Comparison of ENCODE assay signal across 18 mouse cellular contexts in the genomic region with DNA sequence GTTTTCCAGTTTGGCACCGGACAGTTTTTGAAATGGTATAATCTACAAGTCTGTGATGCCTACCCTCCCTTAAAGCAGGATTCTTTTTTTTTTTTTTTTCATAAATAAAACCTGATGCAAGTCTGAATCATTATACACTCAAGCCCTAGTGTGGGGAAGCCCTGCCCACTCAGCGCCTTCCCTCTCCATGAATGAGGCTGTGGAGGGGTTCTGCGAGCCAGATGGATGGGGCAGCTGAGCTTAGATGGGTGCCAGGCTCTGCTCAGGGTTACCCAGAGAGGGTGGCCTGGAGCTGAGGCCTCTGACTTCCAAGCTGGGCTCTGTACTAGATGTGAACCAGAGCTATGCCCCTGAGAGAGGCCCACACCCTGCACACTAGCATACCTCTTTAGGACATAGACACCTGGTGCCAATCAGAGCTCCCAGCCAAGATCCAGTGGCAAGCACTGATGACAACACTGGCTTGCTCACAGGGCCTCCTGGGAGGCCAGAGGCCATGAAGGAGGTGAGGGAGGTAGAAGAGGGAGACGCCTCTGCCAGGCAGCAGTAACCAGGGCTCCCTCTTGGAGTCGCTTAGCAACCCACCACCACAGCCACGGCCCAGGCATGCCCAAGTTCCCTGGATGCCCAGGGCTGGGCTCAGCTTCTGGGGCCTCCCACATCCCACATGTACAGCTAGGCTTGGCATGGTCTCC. TPM values are rescaled to one million over a fixed set of nuclear protein-coding genes. Genes with fewer than 3 reads are reported as not detected.
DNase-seq lines count a peak whose midpoint lies in the region; ATAC-seq and TF ChIP-seq lines count a peak whose summit lies in the region.
"Had no signal": no experiment of that assay in that cellular context is flagged by ENCODE, and none has a peak within 500 bp of the region (broad histone marks: within the 10 kb centered on the region; RNA-seq: fewer than 3 reads in every experiment).

No protein-coding gene starts in this region.

- peak; percentile 45 for ATAC-seq in forebrain, embryonic 15.5 days (replicated peaks)
- ATAC-seq in forebrain, embryonic 11.5 days (replicated peaks; ENCODE audit: low FRiP score): no peak
- ATAC-seq in lung, postnatal 0 days: peak; percentile 13; the same call in 1 of the 2 replicates
- peak; percentile 26 for ATAC-seq in forebrain, postnatal 0 days
- ATAC-seq in monocyte, adult 5-6 weeks (replicated peaks; ENCODE audit: insufficient number of reproducible peaks, low FRiP score, low TSS enrichment, poor library complexity, severe bottlenecking): no peak

- H3K4me1 ChIP-seq in forebrain, embryonic 15.5 days: peaks cover 100% of the 10 kb centered on the region
- peaks cover 27% of the 10 kb centered on the region for H3K4me1 ChIP-seq in forebrain, embryonic 11.5 days (replicated peaks; ENCODE audit: control insufficient read depth, insufficient read depth, low read length)
- H3K4me1 ChIP-seq in lung, postnatal 0 days (ENCODE audit: insufficient read depth, low read depth, low read length): peaks cover 4% of the 10 kb centered on the region; the same call in 1 of the 2 replicates
- H3K4me1 ChIP-seq in forebrain, postnatal 0 days (ENCODE audit: insufficient read depth): peaks cover 27% of the 10 kb centered on the region

- no peak for DNase-seq in forebrain, embryonic 11.5 days (ENCODE audit: low spot score)
- no peak for DNase-seq in lung, postnatal 0 days (ENCODE audit: low spot score)
- no peak for DNase-seq in lung, postnatal 25 days (ENCODE audit: low spot score)
- peak; percentile 34 for DNase-seq in MN1 (ENCODE audit: low spot score)
- no peak for DNase-seq in forebrain, postnatal 0 days
- DNase-seq in testis, postnatal 10 days (ENCODE audit: low spot score): no peak
- DNase-seq: cerebellum, adult 11-12 months; gastrocnemius, postnatal 25 days; heart, postnatal 4 days; kidney, adult 11 months; kidney, postnatal 14 days; lung, postnatal 10 days; thymus, postnatal 14 days had no signal

- 53% methylated on average over 6 of the region's 6 CpGs for WGBS in forebrain, embryonic 15.5 days
- 75% methylated on average over 6 of the region's 6 CpGs for WGBS in forebrain, embryonic 11.5 days
- WGBS in lung, postnatal 0 days: 66% methylated on average over 6 of the region's 6 CpGs
- 47% methylated on average over 6 of the region's 6 CpGs for WGBS in forebrain, postnatal 0 days

- H3K4me3 ChIP-seq in forebrain, embryonic 15.5 days: no peak overlapping the region
- no peak overlapping the region for H3K4me3 ChIP-seq in forebrain, embryonic 11.5 days (ENCODE audit: low read depth, low read length)
- H3K4me3 ChIP-seq in lung, postnatal 0 days (ENCODE audit: low read depth, low read length): no peak overlapping the region
- H3K4me3 ChIP-seq in forebrain, postnatal 0 days (ENCODE audit: low read depth, low read length): no peak overlapping the region
- H3K4me3 ChIP-seq: embryonic facial prominence, embryonic 12.5 days had no signal

- H3K36me3 ChIP-seq in forebrain, embryonic 15.5 days: no peaks in the 10 kb centered on the region
- no peaks in the 10 kb centered on the region for H3K36me3 ChIP-seq in forebrain, embryonic 11.5 days (ENCODE audit: control insufficient read depth, insufficient read depth, low read length)
- H3K36me3 ChIP-seq in lung, postnatal 0 days (ENCODE audit: insufficient read depth, low read length): no peaks in the 10 kb centered on the region
- H3K36me3 ChIP-seq in forebrain, postnatal 0 days (ENCODE audit: insufficient read depth): peaks cover 17% of the 10 kb centered on the region; the same call in 1 of the 2 replicates
- H3K36me3 ChIP-seq: embryonic facial prominence, embryonic 12.5 days; G1E had no signal

- H3K27ac ChIP-seq in forebrain, embryonic 15.5 days (replicated peaks): peak overlapping the region; percentile 70
- no peak overlapping the region for H3K27ac ChIP-seq in forebrain, embryonic 11.5 days (ENCODE audit: low read depth, low read length)
- H3K27ac ChIP-seq in lung, postnatal 0 days (ENCODE audit: low read length): no peak overlapping the region
- no peak overlapping the region for H3K27ac ChIP-seq in forebrain, postnatal 0 days (ENCODE audit: low read depth, low read length)
- H3K27ac ChIP-seq: embryonic facial prominence, embryonic 12.5 days; liver, embryonic 14.5 days had no signal

- H3K27me3 ChIP-seq in forebrain, embryonic 15.5 days: no peaks in the 10 kb centered on the region
- peaks cover 50% of the 10 kb centered on the region for H3K27me3 ChIP-seq in forebrain, embryonic 11.5 days (ENCODE audit: control insufficient read depth, insufficient read depth, low read length)
- peaks cover 42% of the 10 kb centered on the region for H3K27me3 ChIP-seq in lung, postnatal 0 days (replicated peaks; ENCODE audit: insufficient read depth, low read length)
- no peaks in the 10 kb centered on the region for H3K27me3 ChIP-seq in forebrain, postnatal 0 days (ENCODE audit: insufficient read depth, low read length)

- no peak overlapping the region; the same call in 1 of the 2 replicates for H3K9ac ChIP-seq in forebrain, embryonic 15.5 days (replicated peaks)
- no peak overlapping the region for H3K9ac ChIP-seq in forebrain, embryonic 11.5 days (ENCODE audit: low read length)
- H3K9ac ChIP-seq in lung, postnatal 0 days (replicated peaks; ENCODE audit: low read depth): no peak overlapping the region
- no peak overlapping the region for H3K9ac ChIP-seq in forebrain, postnatal 0 days
- H3K9ac ChIP-seq: embryonic facial prominence, embryonic 12.5 days; liver, embryonic 14.5 days had no signal

- H3K4me2 ChIP-seq in forebrain, embryonic 15.5 days (replicated peaks): no peak overlapping the region
- H3K4me2 ChIP-seq in forebrain, embryonic 11.5 days (ENCODE audit: low read depth, low read length, severe bottlenecking): no peak overlapping the region
- no peak overlapping the region for H3K4me2 ChIP-seq in lung, postnatal 0 days (replicated peaks; ENCODE audit: low read depth, low read length)
- no peak overlapping the region for H3K4me2 ChIP-seq in forebrain, postnatal 0 days (ENCODE audit: low read depth)
- H3K4me2 ChIP-seq: embryonic facial prominence, embryonic 12.5 days had no signal

- no peak for TF ChIP-seq CTCF in lung, postnatal 0 days (IDR thresholded peaks at IDR 0.05)
- TF ChIP-seq CTCF in forebrain, postnatal 0 days (IDR thresholded peaks at IDR 0.05; ENCODE audit: low read depth): no peak

- H3K9me3 ChIP-seq in forebrain, embryonic 15.5 days: no peaks in the 10 kb centered on the region
- no peaks in the 10 kb centered on the region for H3K9me3 ChIP-seq in forebrain, embryonic 11.5 days (ENCODE audit: control insufficient read depth, low read length)
- H3K9me3 ChIP-seq in lung, postnatal 0 days (ENCODE audit: low read length): no peaks in the 10 kb centered on the region
- H3K9me3 ChIP-seq in forebrain, postnatal 0 days (ENCODE audit: low read length): no peaks in the 10 kb centered on the region
- H3K9me3 ChIP-seq: embryonic facial prominence, embryonic 12.5 days had no signal

- no peak for TF ChIP-seq EP300 in lung, postnatal 0 days (IDR thresholded peaks at IDR 0.05)

RNA-seq across cellular contexts. Expression of gene Foxo6, which starts 15.1 kb away (rescaled TPM):
- 4.4 and 5.3 TPM in 2 replicates for polyA plus RNA-seq in forebrain, embryonic 15.5 days (2015; fragmentation: Nextera tagmentation; extraction: Ambion mirVana)
- polyA plus RNA-seq in forebrain, embryonic 11.5 days (2014; fragmentation: Nextera tagmentation; extraction: Ambion mirVana): 0.39 and 1.1 TPM in 2 replicates
- 0.13 and 0.26 TPM in 2 replicates for polyA plus RNA-seq in lung, postnatal 0 days (2015; fragmentation: Nextera tagmentation; extraction: Ambion mirVana)
- total RNA-seq in forebrain, postnatal 0 days (2014; rRNA removed): 40.8 and 44.0 TPM in 2 replicates
- polyA plus RNA-seq in forebrain, postnatal 0 days (2015; fragmentation: Nextera tagmentation; extraction: Ambion mirVana): 3.5 and 3.6 TPM in 2 replicates
- total RNA-seq in monocyte, adult 5-6 weeks (2017): not detected in 3 replicates
- total RNA-seq: G1E had no signal
- polyA plus RNA-seq: G1E had no signal

Comparison
In these comparisons a context has a peak if more than half of its experiments do, and no peak if none do; other contexts are left out.
1. ATAC-seq: peak in forebrain, embryonic 15.5 days (single experiment), lung, postnatal 0 days (single experiment) and forebrain, postnatal 0 days (single experiment); none in forebrain, embryonic 11.5 days (single experiment) and monocyte, adult 5-6 weeks (single experiment).